Mouse (Mus musculus) E14TG2a.4 (cell line): Measurements from ENCODE around the gene Pstpip1.

Source experiments
- H3K27me3 ChIP-seq: 2 replicates; pipeline ENCODE4 v1.6.1; 2014; ENCODE audit warnings: low read length, control low read depth; ENCODE audit not compliant: insufficient read depth
- H3K36me3 ChIP-seq: 2 replicates; pipeline ENCODE4 v1.6.1; 2014; ENCODE audit warnings: low read length, control low read depth; ENCODE audit not compliant: insufficient read depth
- H3K4me1 ChIP-seq: replicated peaks from 2 replicates; pipeline ENCODE4 v1.6.1; 2014; ENCODE audit warnings: low read depth, low read length, control low read depth
- H3K4me3 ChIP-seq: replicated peaks from 2 replicates; pipeline ENCODE4 v1.5.1; 2014; ENCODE audit warnings: mild to moderate bottlenecking, low read length
- H3K9me3 ChIP-seq: 2 replicates; pipeline ENCODE4 v1.6.1; 2014; ENCODE audit warnings: low read length, control low read depth
- CTCF ChIP-seq: conservative IDR thresholded peaks from 2 replicates; pipeline ENCODE4 v1.5.1; 2014; ENCODE audit warnings: low read length
- NANOG ChIP-seq: IDR thresholded peaks from 2 replicates; pipeline ENCODE4 v1.6.1; 2014; ENCODE audit warnings: borderline replicate concordance, low read length, mixed read lengths
- POU5F1 ChIP-seq: IDR thresholded peaks from 2 replicates; pipeline ENCODE4 v1.6.1; 2014; ENCODE audit warnings: low read length, borderline replicate concordance

Gene Pstpip1

GRCm38 (mm10) chr9:56089778-56090520, at the start of gene Pstpip1:
Pstpip1 (plus strand) TSS chr9:56089962.
- H3K27me3 ChIP-seq: peaks cover 28% of the 10 kb centered on the region
- no peaks in the 10 kb centered on the region for H3K36me3 ChIP-seq
- H3K4me3 ChIP-seq: peak within 1 kb of the TSS; percentile 81
- peaks cover 28% of the 10 kb centered on the region for H3K4me1 ChIP-seq
- H3K9me3 ChIP-seq: no peaks in the 10 kb centered on the region
- TF ChIP-seq POU5F1: no peak
- TF ChIP-seq NANOG: no peak
- no peak for TF ChIP-seq CTCF

GRCm38 (mm10) chr9:56041372-56042180, 48.2 kb upstream of the Pstpip1 start, which contains the start of gene Rcn2:
Rcn2 (plus strand) TSS chr9:56041845.
- Histone ChIP-seq H3K4me1 (peaks cover 10% of the 10 kb centered on the region), H3K4me3 (peak within 1 kb of the TSS; percentile 88), H3K27me3 (peaks cover 5% of the 10 kb centered on the region), H3K36me3 (0 out of 2 replicates have a peak, but pooled peaks cover 4% of the 10 kb centered on the region), H3K9me3 (no peaks in the 10 kb centered on the region)
- TF ChIP-seq CTCF (no peak), NANOG (no peak), POU5F1 (no peak)

- H3K9me3 ChIP-seq: no peaks in the 10 kb centered on the region
- H3K36me3 ChIP-seq: 0 out of 2 replicates have a peak, but pooled peaks cover 4% of the 10 kb centered on the region
- TF ChIP-seq POU5F1: no peak
- no peak for TF ChIP-seq CTCF
- no peak for TF ChIP-seq NANOG
- peaks cover 5% of the 10 kb centered on the region for H3K27me3 ChIP-seq
- peak overlapping the region; percentile 88 for H3K4me3 ChIP-seq
- peaks cover 10% of the 10 kb centered on the region for H3K4me1 ChIP-seq
Observed at GRCm38 (mm10) chr9:56042181-56042621, 47.6 kb upstream of the Pstpip1 start.

- TF ChIP-seq NANOG (no peak), CTCF (no peak), POU5F1 (no peak)
- Histone ChIP-seq H3K4me1 (peaks cover 28% of the 10 kb centered on the region), H3K27me3 (no peaks in the 10 kb centered on the region), H3K4me3 (no peak overlapping the region), H3K36me3 (peaks cover 10% of the 10 kb centered on the region; the same call in 1 of the 2 replicates), H3K9me3 (no peaks in the 10 kb centered on the region)
Observed at GRCm38 (mm10) chr9:56053796-56054195, 36.0 kb upstream of the Pstpip1 start.

- Histone ChIP-seq H3K27me3 (no peaks in the 10 kb centered on the region), H3K4me1 (peaks cover 23% of the 10 kb centered on the region), H3K36me3 (peaks cover 33% of the 10 kb centered on the region), H3K9me3 (no peaks in the 10 kb centered on the region), H3K4me3 (no peak overlapping the region)
- TF ChIP-seq NANOG (no peak), POU5F1 (no peak), CTCF (no peak)
Observed at GRCm38 (mm10) chr9:56056147-56056546, 33.6 kb upstream of the Pstpip1 start.

GRCm38 (mm10) chr9:56062336-56062735, 27.4 kb upstream of the Pstpip1 start:
- TF ChIP-seq CTCF (no peak), NANOG (no peak), POU5F1 (no peak)
- Histone ChIP-seq H3K9me3 (no peaks in the 10 kb centered on the region), H3K27me3 (no peaks in the 10 kb centered on the region), H3K36me3 (peaks cover 29% of the 10 kb centered on the region), H3K4me1 (peaks cover 7% of the 10 kb centered on the region), H3K4me3 (no peak overlapping the region)

- H3K4me1 ChIP-seq: peaks cover 20% of the 10 kb centered on the region
- H3K27me3 ChIP-seq: no peaks in the 10 kb centered on the region
- peaks cover 9% of the 10 kb centered on the region for H3K9me3 ChIP-seq
- TF ChIP-seq POU5F1: no peak
- no peak for TF ChIP-seq CTCF
- TF ChIP-seq NANOG: no peak
- H3K4me3 ChIP-seq: no peak overlapping the region
- H3K36me3 ChIP-seq: peaks cover 18% of the 10 kb centered on the region; the same call in 1 of the 2 replicates
Observed at GRCm38 (mm10) chr9:56065011-56065410, 24.8 kb upstream of the Pstpip1 start.

GRCm38 (mm10) chr9:56067964-56068363, 21.8 kb upstream of the Pstpip1 start:
- H3K4me1 ChIP-seq: peaks cover 42% of the 10 kb centered on the region
- TF ChIP-seq POU5F1 (no peak), NANOG (no peak)
- H3K36me3 ChIP-seq: no peaks in the 10 kb centered on the region
- H3K9me3 ChIP-seq: peaks cover 9% of the 10 kb centered on the region
- H3K27me3 ChIP-seq: no peaks in the 10 kb centered on the region
- H3K4me3 ChIP-seq: no peak overlapping the region
